Mouse (Mus musculus) thymus, adult 2 months (tissue): ENCODE results near the gene Fbxo9.

Experiments used
- CTCF ChIP-seq: fragments of 200-500 bp; IDR thresholded peaks from 2 replicates; pipeline ENCODE4 v1.5.1; 2012; ENCODE audit warnings: mild to moderate bottlenecking, control low read depth, low read length, moderate library complexity, borderline replicate concordance; ENCODE audit not compliant: control insufficient read depth, poor library complexity, insufficient read depth; ENCODE audit errors: extremely low read depth
- POLR2A ChIP-seq: fragments of 200-500 bp; IDR thresholded peaks from 2 replicates; pipeline ENCODE4 v1.6.1; 2012; ENCODE audit warnings: mild to moderate bottlenecking, low read length, control low read depth, moderate library complexity; ENCODE audit not compliant: control insufficient read depth, poor library complexity, insufficient read depth; ENCODE audit errors: extremely low read depth

DNA sequence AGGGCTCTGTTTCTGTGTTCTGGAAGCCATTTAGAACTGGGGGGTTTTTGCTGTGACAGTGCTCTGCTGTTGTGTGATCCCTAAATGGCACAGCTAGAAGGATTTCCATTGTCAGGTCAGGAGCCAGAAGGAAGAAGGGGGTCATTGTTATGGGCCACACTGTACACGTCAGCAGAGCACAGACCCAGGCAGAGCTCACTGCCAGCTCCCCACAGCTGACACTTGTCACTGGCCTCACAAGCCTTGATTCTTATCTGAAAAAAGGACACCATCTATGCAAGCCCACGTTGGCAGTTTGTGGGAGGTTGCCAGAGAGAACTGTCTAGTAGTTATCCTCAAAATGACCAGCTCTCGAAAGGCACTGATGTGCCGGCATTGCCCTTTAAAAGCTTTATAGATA is 37.2 kb upstream of the Fbxo9 start:
- no peak for TF ChIP-seq CTCF
- no peak for TF ChIP-seq POLR2A
